9 mouse cellular contexts compared by ENCODE assay signal in genomic region chr10:79745411-79745810, GRCm38 (mm10). TPM values are rescaled to one million over a fixed set of nuclear protein-coding genes. Genes with fewer than 3 reads are reported as not detected.
A peak's percentile ranks its signal among the peaks of the same experiment; 100 is the strongest.
DNase-seq lines count a peak whose midpoint lies in the region; ATAC-seq and TF ChIP-seq lines count a peak whose summit lies in the region.
"Had no signal": no experiment of that assay in that cellular context is flagged by ENCODE, and none has a peak within 500 bp of the region (broad histone marks: within the 10 kb centered on the region; RNA-seq: fewer than 3 reads in every experiment).

No protein-coding gene starts in this region.

- H3K4me1 ChIP-seq in heart, embryonic 11.5 days (ENCODE audit: control insufficient read depth, insufficient read depth, low read length) = peaks cover 7% of the 10 kb centered on the region
- H3K4me1 ChIP-seq in cortical plate, adult 2 months (ENCODE audit: control insufficient read depth, insufficient read depth, low read length) = peaks cover 3% of the 10 kb centered on the region
- H3K4me1 ChIP-seq in intestine, embryonic 15.5 days (replicated peaks) = peaks cover 12% of the 10 kb centered on the region; the same call in 1 of the 2 replicates
- peaks cover 6% of the 10 kb centered on the region for H3K4me1 ChIP-seq in midbrain, embryonic 11.5 days (ENCODE audit: control insufficient read depth, insufficient read depth, low read length)

- no peaks in the 10 kb centered on the region for H3K27me3 ChIP-seq in heart, embryonic 11.5 days (ENCODE audit: control insufficient read depth, insufficient read depth, low read length)
- H3K27me3 ChIP-seq in intestine, embryonic 15.5 days (replicated peaks) = no peaks in the 10 kb centered on the region
- no peaks in the 10 kb centered on the region for H3K27me3 ChIP-seq in midbrain, embryonic 11.5 days (ENCODE audit: control insufficient read depth, insufficient read depth, low read length)

- H3K4me2 ChIP-seq in heart, embryonic 11.5 days = peak overlapping the region; percentile 81
- peak overlapping the region; percentile 56 for H3K4me2 ChIP-seq in intestine, embryonic 15.5 days (replicated peaks)
- peak overlapping the region; percentile 54 for H3K4me2 ChIP-seq in midbrain, embryonic 11.5 days

- no peak for ATAC-seq in heart, embryonic 11.5 days (replicated peaks; ENCODE audit: insufficient number of reproducible peaks, low FRiP score, low TSS enrichment)
- peak; percentile 20; the same call in 1 of the 2 replicates for ATAC-seq in intestine, embryonic 15.5 days
- ATAC-seq in midbrain, embryonic 11.5 days (ENCODE audit: low FRiP score) = no peak
- no peak for ATAC-seq in erythroid progenitor cell, adult 5-6 weeks (replicated peaks; ENCODE audit: low FRiP score, poor library complexity, severe bottlenecking)

- WGBS in heart, embryonic 11.5 days (ENCODE audit: insufficient replicate concordance) = 92% methylated on average over 3 of the region's 3 CpGs
- WGBS in intestine, embryonic 15.5 days = 91% methylated on average over 3 of the region's 3 CpGs
- 95% methylated on average over 3 of the region's 3 CpGs for WGBS in midbrain, embryonic 11.5 days

- H3K9ac ChIP-seq in heart, embryonic 11.5 days (ENCODE audit: low read depth, low read length) = no peak overlapping the region
- H3K9ac ChIP-seq in intestine, embryonic 15.5 days = no peak overlapping the region
- H3K9ac ChIP-seq in midbrain, embryonic 11.5 days (ENCODE audit: low read length) = no peak overlapping the region; the same call in 1 of the 2 replicates

- no peak for DNase-seq in heart, postnatal 25 days (ENCODE audit: low spot score)
- DNase-seq in midbrain, embryonic 11.5 days (ENCODE audit: low spot score, missing footprints) = no peak
- no peak for DNase-seq in urinary bladder, adult 18-20 months (ENCODE audit: low spot score in 2 of 2)
- DNase-seq in right cerebral cortex, postnatal 4 days = no peak

- no peak overlapping the region for H3K4me3 ChIP-seq in heart, embryonic 11.5 days (ENCODE audit: low read depth, low read length)
- peak overlapping the region; percentile 72; the same call in 1 of the 2 replicates for H3K4me3 ChIP-seq in cortical plate, adult 2 months (ENCODE audit: insufficient read depth, low read length)
- peak overlapping the region; percentile 52 for H3K4me3 ChIP-seq in intestine, embryonic 15.5 days (replicated peaks)
- H3K4me3 ChIP-seq in midbrain, embryonic 11.5 days (ENCODE audit: low read depth, low read length) = peak overlapping the region; percentile 50; the same call in 1 of the 2 replicates

- intact Hi-C loops in heart, postnatal 25 days (cut with DNase I) = no loop called here

- H3K9me3 ChIP-seq in heart, embryonic 11.5 days (replicated peaks; ENCODE audit: control insufficient read depth, low read length) = peaks cover 10% of the 10 kb centered on the region
- peaks cover 7% of the 10 kb centered on the region for H3K9me3 ChIP-seq in intestine, embryonic 15.5 days
- H3K9me3 ChIP-seq in midbrain, embryonic 11.5 days (ENCODE audit: control insufficient read depth, low read length) = no peaks in the 10 kb centered on the region

- no peak for TF ChIP-seq POLR2A in cortical plate, adult 2 months (IDR thresholded peaks at IDR 0.05; ENCODE audit: extremely low read depth, insufficient read depth, low read length)

- TF ChIP-seq CTCF in cortical plate, adult 2 months (IDR thresholded peaks at IDR 0.05; ENCODE audit: extremely low read depth, insufficient read depth, low read length) = no peak

- peaks cover 29% of the 10 kb centered on the region for H3K36me3 ChIP-seq in heart, embryonic 11.5 days (ENCODE audit: control insufficient read depth, insufficient read depth, low read length)
- H3K36me3 ChIP-seq in intestine, embryonic 15.5 days = peaks cover 33% of the 10 kb centered on the region
- peaks cover 20% of the 10 kb centered on the region for H3K36me3 ChIP-seq in midbrain, embryonic 11.5 days (ENCODE audit: control insufficient read depth, insufficient read depth, low read length)

- H3K27ac ChIP-seq in heart, embryonic 11.5 days (ENCODE audit: low read depth, low read length) = no peak overlapping the region
- no peak overlapping the region for H3K27ac ChIP-seq in cortical plate, adult 2 months (ENCODE audit: insufficient read depth, low read length)
- no peak overlapping the region for H3K27ac ChIP-seq in intestine, embryonic 15.5 days
- no peak overlapping the region for H3K27ac ChIP-seq in midbrain, embryonic 11.5 days (ENCODE audit: low read depth, low read length)

RNA-seq across cellular contexts. Expression of gene Polrmt, which starts 1.0 kb away (rescaled TPM):
- 22.7 and 23.6 TPM in 2 replicates for polyA plus RNA-seq in heart, embryonic 11.5 days (2014; fragmentation: Nextera tagmentation; extraction: Ambion mirVana)
- 10 to 100 TPM; 37.0 to 38.6 TPM for total RNA-seq in heart, postnatal 25 days (2021)
- 51.6 and 54.9 TPM in 2 replicates for polyA plus RNA-seq in cortical plate, adult 2 months (2012; rRNA removed)
- 37.8 and 45.5 TPM in 2 replicates for polyA plus RNA-seq in intestine, embryonic 15.5 days (2015; fragmentation: Nextera tagmentation; extraction: Ambion mirVana)
- polyA plus RNA-seq in midbrain, embryonic 11.5 days (2014; fragmentation: Nextera tagmentation; extraction: Ambion mirVana) = 28.5 and 31.2 TPM in 2 replicates
- 8.0 TPM in 1 of 2 replicates, not detected in the other for total RNA-seq in erythroid progenitor cell, adult 5-6 weeks (2015; ENCODE audit: low replicate concordance)
- total RNA-seq in erythroid progenitor cell, adult 5-6 weeks (2017; ENCODE audit: low replicate concordance) = 0.64 and 4.4 TPM in 2 replicates

RNA-seq across cellular contexts. Expression of gene Fgf22, which starts 9.5 kb away (rescaled TPM):
- polyA plus RNA-seq in heart, embryonic 11.5 days (2014; fragmentation: Nextera tagmentation; extraction: Ambion mirVana) = 0.26 TPM in 1 of 2 replicates, not detected in the other
- not detected for total RNA-seq in heart, postnatal 25 days (2021)
- polyA plus RNA-seq in cortical plate, adult 2 months (2012; rRNA removed) = 6.5 and 9.7 TPM in 2 replicates
- polyA plus RNA-seq in intestine, embryonic 15.5 days (2015; fragmentation: Nextera tagmentation; extraction: Ambion mirVana) = 0.09 and 0.28 TPM in 2 replicates
- 0.08 and 0.32 TPM in 2 replicates for polyA plus RNA-seq in midbrain, embryonic 11.5 days (2014; fragmentation: Nextera tagmentation; extraction: Ambion mirVana)
- not detected in 2 replicates for total RNA-seq in erythroid progenitor cell, adult 5-6 weeks (2015; ENCODE audit: low replicate concordance)
- not detected in 2 replicates for total RNA-seq in erythroid progenitor cell, adult 5-6 weeks (2017; ENCODE audit: low replicate concordance)
- total RNA-seq: hematopoietic stem cell, adult 5-6 weeks had no signal

RNA-seq across cellular contexts. Expression of gene Rnf126, which starts 21.3 kb away (rescaled TPM):
- polyA plus RNA-seq in heart, embryonic 11.5 days (2014; fragmentation: Nextera tagmentation; extraction: Ambion mirVana) = 63.1 and 69.0 TPM in 2 replicates
- 10 to 100 TPM; 21.2 to 22.8 TPM for total RNA-seq in heart, postnatal 25 days (2021)
- polyA plus RNA-seq in cortical plate, adult 2 months (2012; rRNA removed) = 157 TPM in 2 replicates
- polyA plus RNA-seq in intestine, embryonic 15.5 days (2015; fragmentation: Nextera tagmentation; extraction: Ambion mirVana) = 89.8 and 91.6 TPM in 2 replicates
- 69.9 and 81.9 TPM in 2 replicates for polyA plus RNA-seq in midbrain, embryonic 11.5 days (2014; fragmentation: Nextera tagmentation; extraction: Ambion mirVana)
- 40.0 and 58.7 TPM in 2 replicates for total RNA-seq in erythroid progenitor cell, adult 5-6 weeks (2015; ENCODE audit: low replicate concordance)
- total RNA-seq in erythroid progenitor cell, adult 5-6 weeks (2017; ENCODE audit: low replicate concordance) = 18.3 and 19.4 TPM in 2 replicates

RNA-seq across cellular contexts. Expression of gene Hcn2, which starts 29.0 kb away (rescaled TPM):
- 0.13 and 0.14 TPM in 2 replicates for polyA plus RNA-seq in heart, embryonic 11.5 days (2014; fragmentation: Nextera tagmentation; extraction: Ambion mirVana)
- 10 to 100 TPM; 26.0 to 28.5 TPM for total RNA-seq in heart, postnatal 25 days (2021)
- 123 and 128 TPM in 2 replicates for polyA plus RNA-seq in cortical plate, adult 2 months (2012; rRNA removed)
- polyA plus RNA-seq in intestine, embryonic 15.5 days (2015; fragmentation: Nextera tagmentation; extraction: Ambion mirVana) = 0.18 and 0.23 TPM in 2 replicates
- 0.22 TPM in 2 replicates for polyA plus RNA-seq in midbrain, embryonic 11.5 days (2014; fragmentation: Nextera tagmentation; extraction: Ambion mirVana)
- not detected in 2 replicates for total RNA-seq in erythroid progenitor cell, adult 5-6 weeks (2015; ENCODE audit: low replicate concordance)
- not detected in 2 replicates for total RNA-seq in erythroid progenitor cell, adult 5-6 weeks (2017; ENCODE audit: low replicate concordance)
- total RNA-seq: hematopoietic stem cell, adult 5-6 weeks had no signal

RNA-seq across cellular contexts. Expression of gene Fstl3, which starts 31.7 kb away (rescaled TPM):
- 11.4 TPM in 2 replicates for polyA plus RNA-seq in heart, embryonic 11.5 days (2014; fragmentation: Nextera tagmentation; extraction: Ambion mirVana)
- 1 to 10 TPM; 2.9 to 4.2 TPM for total RNA-seq in heart, postnatal 25 days (2021)
- polyA plus RNA-seq in cortical plate, adult 2 months (2012; rRNA removed) = 5.7 and 5.9 TPM in 2 replicates
- polyA plus RNA-seq in intestine, embryonic 15.5 days (2015; fragmentation: Nextera tagmentation; extraction: Ambion mirVana) = 14.0 and 16.1 TPM in 2 replicates
- polyA plus RNA-seq in midbrain, embryonic 11.5 days (2014; fragmentation: Nextera tagmentation; extraction: Ambion mirVana) = 0.60 and 1.2 TPM in 2 replicates
- 5.4 TPM in 1 of 2 replicates, not detected in the other for total RNA-seq in erythroid progenitor cell, adult 5-6 weeks (2015; ENCODE audit: low replicate concordance)
- total RNA-seq in erythroid progenitor cell, adult 5-6 weeks (2017; ENCODE audit: low replicate concordance) = 0.38 and 1.3 TPM in 2 replicates
